Mouse (Mus musculus) liver, adult 2 months (tissue): Measurements from ENCODE around the gene Actr1a. TPM values are rescaled to one million over a fixed set of nuclear protein-coding genes. Genes with fewer than 3 reads are reported as not detected.

ENCODE experiments used
- DNase-seq: peaks from one replicate; pipeline ENCODE4 v3.0.0-alpha.2; 2011; ENCODE audit warnings: low read depth, low spot score; ENCODE audit errors: extremely low read depth
- H3K27ac ChIP-seq: fragments of 200-500 bp; replicated peaks from 2 replicates; pipeline ENCODE4 v1.5.1; 2012; ENCODE audit warnings: low read depth, mild to moderate bottlenecking, control low read depth, inconsistent platforms, low read length; ENCODE audit not compliant: insufficient read depth
- H3K27me3 ChIP-seq: fragments of 200-500 bp; 2 replicates; pipeline ENCODE4 v1.6.1; 2012; ENCODE audit warnings: mild to moderate bottlenecking, moderate library complexity, low read length, inconsistent platforms; ENCODE audit not compliant: control insufficient read depth, insufficient read depth
- H3K36me3 ChIP-seq: fragments of 200-500 bp; 2 replicates; pipeline ENCODE4 v1.6.1; 2012; ENCODE audit warnings: low read length, inconsistent platforms; ENCODE audit not compliant: control insufficient read depth, insufficient read depth
- H3K4me1 ChIP-seq: fragments of 200-500 bp; 2 replicates; pipeline ENCODE4 v1.6.1; 2011; ENCODE audit warnings: low read length; ENCODE audit not compliant: control insufficient read depth, insufficient read depth
- H3K4me3 ChIP-seq: fragments of 200-500 bp; 2 replicates; pipeline ENCODE4 v1.5.1; 2011; ENCODE audit warnings: low read depth, mild to moderate bottlenecking, control low read depth, low read length, moderate library complexity; ENCODE audit not compliant: insufficient read depth
- H3K79me2 ChIP-seq: fragments of 200-500 bp; 2 replicates; pipeline ENCODE4 v1.6.1; 2012; ENCODE audit warnings: inconsistent platforms, mild to moderate bottlenecking, low read length, moderate library complexity; ENCODE audit not compliant: control insufficient read depth, insufficient read depth
- H3K9ac ChIP-seq: fragments of 200-500 bp; 2 replicates; pipeline ENCODE4 v1.6.1; 2012; ENCODE audit warnings: low read depth, mild to moderate bottlenecking, control low read depth, inconsistent platforms, low read length
- CTCF ChIP-seq: fragments of 200-500 bp; IDR thresholded peaks from 2 replicates; pipeline ENCODE4 v1.5.1; 2011; ENCODE audit warnings: low read depth, low read length, control low read depth
- POLR2A ChIP-seq: fragments of 200-500 bp; IDR thresholded peaks from 2 replicates; pipeline ENCODE4 v1.6.1; 2011; ENCODE audit warnings: low read length, control low read depth; ENCODE audit not compliant: insufficient read depth; ENCODE audit errors: extremely low read depth
- WGBS: fragments of 180-500 bp; shearing (Covaris S2); methylation state at CpG from one replicate; pipeline ENCODE4 v1.1.7; 2018; 5-methylcytosine and 5-hydroxymethylcytosine counted together
- polyA plus RNA-seq: library from polyadenylated mRNA; depleted of rRNA; stranded (reverse); fragments of >200 nt; gene quantifications from 2 replicates; pipeline ENCODE4 v1.2.3, GENCODE M21; 2012
- total RNA-seq: library from RNA; depleted of rRNA; stranded (reverse); fragments of >200 nt; gene quantifications from 2 replicates; pipeline ENCODE4 v1.2.3, GENCODE M21; 2014

Gene Actr1a
- total and polyA plus RNA-seq, 2 experiments: 32.5 to 46.2 TPM

- Histone ChIP-seq H3K36me3 (no peaks in the 10 kb centered on the region), H3K4me3 (no peak overlapping the region), H3K9ac (no peak overlapping the region), H3K27me3 (no peaks in the 10 kb centered on the region), H3K4me1 (peaks cover 4% of the 10 kb centered on the region; the same call in 1 of the 2 replicates), H3K79me2 (no peaks in the 10 kb centered on the region), H3K27ac (no peak overlapping the region)
- no peak for TF ChIP-seq POLR2A
- TF ChIP-seq CTCF: no peak
- WGBS: 92% methylated on average over 3 of the region's 3 CpGs
- DNase-seq: no peak
These were observed 61.6 kb downstream of the Actr1a start for GRCm38 (mm10) chr19:46333906-46334305.

- no peaks in the 10 kb centered on the region for H3K27me3 ChIP-seq
- peaks cover 4% of the 10 kb centered on the region for H3K4me1 ChIP-seq
- no peaks in the 10 kb centered on the region for H3K36me3 ChIP-seq
- no peak overlapping the region for H3K27ac ChIP-seq
- H3K4me3 ChIP-seq: no peak overlapping the region
- WGBS: 78% methylated on average over 7 of the region's 7 CpGs
- TF ChIP-seq POLR2A: no peak
- TF ChIP-seq CTCF: no peak
- no peak for DNase-seq
- no peaks in the 10 kb centered on the region for H3K79me2 ChIP-seq
- no peak overlapping the region for H3K9ac ChIP-seq
These were observed 62.7 kb downstream of the Actr1a start for GRCm38 (mm10) chr19:46332721-46333339.

GRCm38 (mm10) chr19:46331936-46332335, 63.6 kb downstream of the Actr1a start:
- H3K9ac ChIP-seq: no peak overlapping the region
- H3K4me1 ChIP-seq: peaks cover 9% of the 10 kb centered on the region
- DNase-seq: no peak
- whole genome bisulfite sequencing: 86% methylated on average over 3 of the region's 3 CpGs
- H3K27me3 ChIP-seq: no peaks in the 10 kb centered on the region
- TF ChIP-seq POLR2A (no peak), CTCF (no peak)
- H3K36me3 ChIP-seq: no peaks in the 10 kb centered on the region
- H3K79me2 ChIP-seq: no peaks in the 10 kb centered on the region
- no peak overlapping the region for H3K27ac ChIP-seq
- H3K4me3 ChIP-seq: no peak overlapping the region

- TF ChIP-seq CTCF: no peak
- no peak for TF ChIP-seq POLR2A
- Histone ChIP-seq H3K27me3 (0 out of 2 replicates have a peak, but pooled peaks cover 3% of the 10 kb centered on the region), H3K4me3 (no peak overlapping the region), H3K79me2 (no peaks in the 10 kb centered on the region), H3K4me1 (peaks cover 9% of the 10 kb centered on the region), H3K27ac (no peak overlapping the region), H3K9ac (no peak overlapping the region), H3K36me3 (no peaks in the 10 kb centered on the region)
- WGBS: 94% methylated on average over 14 of the region's 14 CpGs
- DNase-seq: no peak
These were observed 64.2 kb downstream of the Actr1a start for GRCm38 (mm10) chr19:46331326-46331725.

- Histone ChIP-seq H3K27ac (no peak overlapping the region), H3K4me3 (no peak overlapping the region), H3K9ac (no peak overlapping the region), H3K79me2 (no peaks in the 10 kb centered on the region), H3K4me1 (peaks cover 9% of the 10 kb centered on the region), H3K36me3 (no peaks in the 10 kb centered on the region), H3K27me3 (peaks cover 3% of the 10 kb centered on the region; the same call in 1 of the 2 replicates)
- no peak for DNase-seq
- TF ChIP-seq POLR2A (no peak), CTCF (no peak)
- WGBS: 92% methylated on average over 12 of the region's 12 CpGs
These were observed 64.9 kb downstream of the Actr1a start for GRCm38 (mm10) chr19:46330696-46331095.

GRCm38 (mm10) chr19:46329951-46330350, 65.6 kb downstream of the Actr1a start:
- no peak overlapping the region for H3K4me3 ChIP-seq
- DNase-seq: peak; percentile 54
- peak; percentile 95 for TF ChIP-seq CTCF
- no peak for TF ChIP-seq POLR2A

More at GRCm38 (mm10) chr19:46329951-46330350, 65.6 kb downstream of the Actr1a start:
- Histone ChIP-seq H3K27ac (no peak overlapping the region), H3K79me2 (no peaks in the 10 kb centered on the region), H3K36me3 (no peaks in the 10 kb centered on the region), H3K27me3 (peaks cover 3% of the 10 kb centered on the region; the same call in 1 of the 2 replicates), H3K9ac (no peak overlapping the region), H3K4me1 (peaks cover 9% of the 10 kb centered on the region)
- WGBS: 5% methylated on average over 16 of the region's 16 CpGs
